Mouse (Mus musculus) G1E (cell line): ENCODE data around the gene Tmem106c. TPM values are rescaled to one million over a fixed set of nuclear protein-coding genes. Genes with fewer than 3 reads are reported as not detected.

ENCODE experiments used
- ATAC-seq: 2 replicates; pipeline ENCODE4 v1.8.0; 2016; ENCODE audit warnings: mild to moderate bottlenecking; ENCODE audit not compliant: insufficient number of reproducible peaks, poor library complexity, low FRiP score, severe bottlenecking; ENCODE audit errors: extremely low read depth
- DNase-seq: peaks from one replicate; pipeline ENCODE4 v3.0.0; 2012; ENCODE audit warnings: low spot score
- H3K27me3 ChIP-seq: 2 replicates; pipeline ENCODE4 v1.6.1; 2012; ENCODE audit warnings: mild to moderate bottlenecking, low read length, inconsistent platforms; ENCODE audit not compliant: insufficient read depth
- H3K36me3 ChIP-seq: replicated peaks from 2 replicates; pipeline ENCODE3; 2012; ENCODE audit warnings: mild to moderate bottlenecking, inconsistent platforms
- H3K4me1 ChIP-seq: 2 replicates; pipeline ENCODE4 v1.6.1; 2012; ENCODE audit warnings: low read depth, low read length, inconsistent platforms, mixed read lengths; ENCODE audit not compliant: insufficient read depth
- H3K4me3 ChIP-seq: 2 replicates; pipeline ENCODE4 v1.5.1; 2012; ENCODE audit warnings: low read depth, mild to moderate bottlenecking, inconsistent platforms, low read length, moderate library complexity, mixed read lengths
- H3K9me3 ChIP-seq: replicated peaks from 2 replicates; pipeline ENCODE4 v1.6.1; 2012; ENCODE audit warnings: inconsistent platforms
- CTCF ChIP-seq: IDR thresholded peaks from 2 replicates; pipeline ENCODE4 v1.5.1; 2012; ENCODE audit warnings: low read depth, low read length, inconsistent platforms, mixed read lengths
- GATA1 ChIP-seq: IDR thresholded peaks from 2 replicates; pipeline ENCODE4 v1.6.1; 2012; ENCODE audit warnings: borderline replicate concordance, low read length, inconsistent platforms, mixed read lengths
- GATA2 ChIP-seq: IDR thresholded peaks from 2 replicates; pipeline ENCODE4 v1.6.1; 2012; ENCODE audit warnings: low read depth, low read length, inconsistent platforms, borderline replicate concordance
- POLR2AphosphoS5 ChIP-seq: IDR thresholded peaks from 2 replicates; pipeline ENCODE4 v1.6.1; 2012; ENCODE audit warnings: low read depth, low read length, inconsistent platforms; ENCODE audit not compliant: insufficient replicate concordance
- TAL1 ChIP-seq: conservative IDR thresholded peaks from 2 replicates; pipeline ENCODE4 v1.6.1; 2012; ENCODE audit warnings: low read depth, low read length, inconsistent platforms, mixed read lengths
- polyA plus RNA-seq: library from polyadenylated mRNA; stranded (reverse); fragments of >175 nt; gene quantifications from 2 replicates; pipeline ENCODE4 v1.2.3, GENCODE M21; 2012
- total RNA-seq, 2 experiments: library from RNA; stranded (forward) in 1 of 2; stranded (reverse) in 1 of 2; fragments of 200-1000 nt in 1 of 2; fragments of >200 nt in 1 of 2; fragmentation: Nextera tagmentation in 1 of 2; gene quantifications; 2 replicates each; pipeline ENCODE4 v1.2.3; 2014 to 2017

Tmem106c gene
- total and polyA plus RNA-seq, 3 experiments, result 18.6 to 54.3 (median 19.2) TPM

- H3K4me3 ChIP-seq, result no peak overlapping the region
- peaks cover 8% of the 10 kb centered on the region for H3K4me1 ChIP-seq
- no peak for TF ChIP-seq CTCF
- no peak for TF ChIP-seq GATA1
- no peak for TF ChIP-seq GATA2
- TF ChIP-seq POLR2AphosphoS5, result no peak
- TF ChIP-seq TAL1, result no peak
- peaks cover 26% of the 10 kb centered on the region for H3K27me3 ChIP-seq
- peaks cover 15% of the 10 kb centered on the region for H3K36me3 ChIP-seq
- H3K9me3 ChIP-seq, result peaks cover 2% of the 10 kb centered on the region; the same call in 1 of the 2 replicates
- no peak for DNase-seq
- ATAC-seq, result no peak
These were observed 9.4 kb downstream of the Tmem106c start for GRCm38 (mm10) chr15:97973248-97974005.

- Histone ChIP-seq H3K4me3 (no peak overlapping the region), H3K36me3 (no peaks in the 10 kb centered on the region), H3K27me3 (peaks cover 14% of the 10 kb centered on the region), H3K4me1 (peaks cover 2% of the 10 kb centered on the region; the same call in 1 of the 2 replicates), H3K9me3 (peaks cover 9% of the 10 kb centered on the region)
- DNase-seq (no peak), ATAC-seq (no peak)
- TF ChIP-seq CTCF (no peak), GATA1 (no peak), POLR2AphosphoS5 (no peak), GATA2 (no peak), TAL1 (no peak)
These were observed 17.6 kb downstream of the Tmem106c start for GRCm38 (mm10) chr15:97981560-97981959.

- H3K9me3 ChIP-seq, result no peaks in the 10 kb centered on the region
- ATAC-seq, result no peak
- H3K27me3 ChIP-seq, result peaks cover 41% of the 10 kb centered on the region
These were observed 25.5 kb downstream of the Tmem106c start for GRCm38 (mm10) chr15:97989544-97989943.

GRCm38 (mm10) chr15:97990124-97990523, 26.1 kb downstream of the Tmem106c start:
- Histone ChIP-seq H3K36me3 (no peaks in the 10 kb centered on the region), H3K9me3 (no peaks in the 10 kb centered on the region), H3K27me3 (peaks cover 41% of the 10 kb centered on the region), H3K4me3 (no peak overlapping the region), H3K4me1 (no peaks in the 10 kb centered on the region)
- no peak for ATAC-seq
- DNase-seq, result no peak
- no peak for TF ChIP-seq GATA2
- TF ChIP-seq POLR2AphosphoS5, result no peak
- TF ChIP-seq GATA1, result no peak
- no peak for TF ChIP-seq CTCF
- no peak for TF ChIP-seq TAL1

More at GRCm38 (mm10) chr15:97989544-97989943, 25.5 kb downstream of the Tmem106c start:
- Histone ChIP-seq H3K4me3 (no peak overlapping the region), H3K36me3 (no peaks in the 10 kb centered on the region), H3K4me1 (no peaks in the 10 kb centered on the region)
- no peak for TF ChIP-seq GATA1
- TF ChIP-seq GATA2, result no peak
- no peak for TF ChIP-seq TAL1
- no peak for TF ChIP-seq CTCF
- no peak for TF ChIP-seq POLR2AphosphoS5
- no peak for DNase-seq

GRCm38 (mm10) chr15:97990721-97991120, 26.7 kb downstream of the Tmem106c start:
- ATAC-seq (no peak), DNase-seq (no peak)
- Histone ChIP-seq H3K9me3 (no peaks in the 10 kb centered on the region), H3K27me3 (peaks cover 35% of the 10 kb centered on the region), H3K4me3 (no peak overlapping the region), H3K4me1 (no peaks in the 10 kb centered on the region), H3K36me3 (no peaks in the 10 kb centered on the region)
- TF ChIP-seq POLR2AphosphoS5 (no peak), GATA1 (no peak), TAL1 (no peak), CTCF (no peak), GATA2 (no peak)

- TF ChIP-seq GATA2, result no peak
- no peak for TF ChIP-seq POLR2AphosphoS5
- peaks cover 35% of the 10 kb centered on the region for H3K27me3 ChIP-seq
These were observed 27.4 kb downstream of the Tmem106c start for GRCm38 (mm10) chr15:97991285-97991895.

More at GRCm38 (mm10) chr15:97991285-97991895, 27.4 kb downstream of the Tmem106c start:
- H3K36me3 ChIP-seq, result no peaks in the 10 kb centered on the region
- no peaks in the 10 kb centered on the region for H3K9me3 ChIP-seq
- no peaks in the 10 kb centered on the region for H3K4me1 ChIP-seq
- H3K4me3 ChIP-seq, result no peak overlapping the region
- DNase-seq (no peak), ATAC-seq (no peak)
